In genomic region chr7:83891433-83892332, GRCm38 (mm10) we compare ENCODE assay signal across 8 mouse cellular contexts. TPM values are rescaled to one million over a fixed set of nuclear protein-coding genes. Genes with fewer than 3 reads are reported as not detected.
DNase-seq lines count a peak whose midpoint lies in the region; ATAC-seq lines count a peak whose summit lies in the region.

No protein-coding gene starts in this region.

- H3K27me3 ChIP-seq in hindbrain, embryonic 12.5 days, result no peaks in the 10 kb centered on the region; the same call in 1 of the 2 replicates

- H3K27ac ChIP-seq in hindbrain, embryonic 12.5 days, result peak overlapping the region; percentile 86

- DNase-seq in NIH3T3 (ENCODE audit: low read depth), result peak; percentile 100
- peak; percentile 99 for DNase-seq in cerebellum, postnatal 10 days
- peak; percentile 97 for DNase-seq in frontal cortex, postnatal 10 days (ENCODE audit: low spot score in 2 of 2)
- peak; percentile 97 to 98 for DNase-seq in layer of hippocampus, postnatal 14 days (ENCODE audit: low spot score in 2 of 2)
- DNase-seq in lung, postnatal 14 days, result peak; percentile 100
- DNase-seq in retina, adult 2 months (ENCODE audit: low read depth, low spot score), result peak; percentile 100
- DNase-seq in thymus, postnatal 36 days, result peak; percentile 99 to 100

- H3K4me1 ChIP-seq in hindbrain, embryonic 12.5 days, result peaks cover 18% of the 10 kb centered on the region

- peak overlapping the region; percentile 77 for H3K4me3 ChIP-seq in hindbrain, embryonic 12.5 days

- no peaks in the 10 kb centered on the region for H3K9me3 ChIP-seq in hindbrain, embryonic 12.5 days (replicated peaks)

- peak overlapping the region; percentile 86 for H3K4me2 ChIP-seq in hindbrain, embryonic 12.5 days (replicated peaks)

- peaks cover 10% of the 10 kb centered on the region; the same call in 1 of the 2 replicates for H3K36me3 ChIP-seq in hindbrain, embryonic 12.5 days

- WGBS in hindbrain, embryonic 12.5 days, result 2% methylated on average over 43 of the region's 44 CpGs

- peak overlapping the region; percentile 87 for H3K9ac ChIP-seq in hindbrain, embryonic 12.5 days

- ATAC-seq in hindbrain, embryonic 12.5 days (ENCODE audit: low FRiP score), result peak; percentile 97

RNA-seq across cellular contexts. Expression of gene Mesd, which starts 7.4 kb away (rescaled TPM):
- polyA plus RNA-seq in hindbrain, embryonic 12.5 days (2016; fragmentation: Nextera tagmentation; extraction: Ambion mirVana), result 91.1 and 95.7 TPM in 2 replicates
- 10 to 100 TPM; 45.3 to 64.1 TPM for total RNA-seq in layer of hippocampus, postnatal 14 days (2021)

RNA-seq across cellular contexts. Expression of gene Tlnrd1, which starts 7.6 kb away (rescaled TPM):
- 19.0 and 21.8 TPM in 2 replicates for polyA plus RNA-seq in hindbrain, embryonic 12.5 days (2016; fragmentation: Nextera tagmentation; extraction: Ambion mirVana)
- 10 to 100 TPM; 16.7 to 17.4 TPM for total RNA-seq in layer of hippocampus, postnatal 14 days (2021)

Comparison
In these comparisons a context has a peak if more than half of its experiments do, and no peak if none do; other contexts are left out.
1. Peak in every context shown above with its lines: DNase-seq, ATAC-seq, H3K4me3 ChIP-seq and H3K27ac ChIP-seq.